Mouse (Mus musculus): ENCODE measurements around the gene Ptcd1. TPM values are rescaled to one million over a fixed set of nuclear protein-coding genes. Genes with fewer than 3 reads are reported as not detected.
A peak's percentile ranks its signal among the peaks of the same experiment; 100 is the strongest.

The Ptcd1 gene
- polyA plus RNA-seq, 1 experiment: 14.5 TPM

- no peaks in the 10 kb centered on the region for H3K27me3 ChIP-seq (ENCODE audit: control insufficient read depth, insufficient read depth, insufficient read length)
- peaks cover 86% of the 10 kb centered on the region for H3K36me3 ChIP-seq (ENCODE audit: control insufficient read depth, insufficient read depth)
- TF ChIP-seq USF1 (IDR thresholded peaks at IDR 0.05; ENCODE audit: low read depth) (no peak), CEBPB (IDR thresholded peaks at IDR 0.05; ENCODE audit: low read depth) (no peak), MYOG (IDR thresholded peaks at IDR 0.05; ENCODE audit: control insufficient read depth, extremely low read depth, insufficient read length) (no peak), FOSL1 (IDR thresholded peaks at IDR 0.05; ENCODE audit: insufficient read depth, low read length, poor library complexity, severe bottlenecking) (no peak), MAX (IDR thresholded peaks at IDR 0.05) (no peak), CTCF (IDR thresholded peaks at IDR 0.05; ENCODE audit: control insufficient read depth, insufficient read depth, insufficient read length) (no peak), MYOD1 (IDR thresholded peaks at IDR 0.05; ENCODE audit: control insufficient read depth, insufficient read length, low read depth) (no peak)
- H3K79me2 ChIP-seq (ENCODE audit: control insufficient read depth, insufficient read depth): peaks cover 11% of the 10 kb centered on the region
- H3ac ChIP-seq (ENCODE audit: control insufficient read depth, insufficient read length, low read depth): no peak overlapping the region
- H3K79me3 ChIP-seq (ENCODE audit: low read depth): peaks cover 2% of the 10 kb centered on the region
- no peak overlapping the region for H3K4me3 ChIP-seq (ENCODE audit: insufficient read depth, poor library complexity, severe bottlenecking)
Measured at GRCm38 (mm10) chr5:145129124-145129523, 37.8 kb downstream of the Ptcd1 start.

- no peak for TF ChIP-seq CTCF (IDR thresholded peaks at IDR 0.05; ENCODE audit: control insufficient read depth, insufficient read depth, insufficient read length)
- TF ChIP-seq MYOD1 (IDR thresholded peaks at IDR 0.05; ENCODE audit: control insufficient read depth, insufficient read length, low read depth): no peak
- TF ChIP-seq MAX (IDR thresholded peaks at IDR 0.05): no peak
- TF ChIP-seq MYOG (IDR thresholded peaks at IDR 0.05; ENCODE audit: control insufficient read depth, extremely low read depth, insufficient read length): no peak
- peaks cover 11% of the 10 kb centered on the region for H3K79me2 ChIP-seq (ENCODE audit: control insufficient read depth, insufficient read depth)
- H3K36me3 ChIP-seq (ENCODE audit: control insufficient read depth, insufficient read depth): peaks cover 84% of the 10 kb centered on the region
- no peaks in the 10 kb centered on the region for H3K27me3 ChIP-seq (ENCODE audit: control insufficient read depth, insufficient read depth, insufficient read length)
- H3K79me3 ChIP-seq (ENCODE audit: low read depth): peaks cover 5% of the 10 kb centered on the region
- H3K4me3 ChIP-seq (ENCODE audit: insufficient read depth, poor library complexity, severe bottlenecking): no peak overlapping the region
- H3ac ChIP-seq (ENCODE audit: control insufficient read depth, insufficient read length, low read depth): no peak overlapping the region
Measured at GRCm38 (mm10) chr5:145126580-145126979, 40.3 kb downstream of the Ptcd1 start.

- Histone ChIP-seq H3ac (ENCODE audit: control insufficient read depth, insufficient read length, low read depth) (no peak overlapping the region), H3K79me2 (ENCODE audit: control insufficient read depth, insufficient read depth) (peaks cover 43% of the 10 kb centered on the region), H3K79me3 (ENCODE audit: low read depth) (peaks cover 35% of the 10 kb centered on the region), H3K4me3 (ENCODE audit: insufficient read depth, poor library complexity, severe bottlenecking) (no peak overlapping the region), H3K27me3 (ENCODE audit: control insufficient read depth, insufficient read depth, insufficient read length) (no peaks in the 10 kb centered on the region), H3K36me3 (ENCODE audit: control insufficient read depth, insufficient read depth) (peaks cover 84% of the 10 kb centered on the region)
- no peak for TF ChIP-seq MYOG (IDR thresholded peaks at IDR 0.05; ENCODE audit: control insufficient read depth, extremely low read depth, insufficient read length)
- no peak for TF ChIP-seq CTCF (IDR thresholded peaks at IDR 0.05; ENCODE audit: control insufficient read depth, insufficient read depth, insufficient read length)
- no peak for TF ChIP-seq CEBPB (IDR thresholded peaks at IDR 0.05; ENCODE audit: low read depth)
- no peak for TF ChIP-seq MYOD1 (IDR thresholded peaks at IDR 0.05; ENCODE audit: control insufficient read depth, insufficient read length, low read depth)
- no peak for TF ChIP-seq MAX (IDR thresholded peaks at IDR 0.05)
- TF ChIP-seq FOSL1 (IDR thresholded peaks at IDR 0.05; ENCODE audit: insufficient read depth, low read length, poor library complexity, severe bottlenecking): no peak
- no peak for TF ChIP-seq USF1 (IDR thresholded peaks at IDR 0.05; ENCODE audit: low read depth)
Measured at GRCm38 (mm10) chr5:145123396-145123795, 43.5 kb downstream of the Ptcd1 start.

GRCm38 (mm10) chr5:145120921-145121320, 46.0 kb downstream of the Ptcd1 start:
- H3K79me3 ChIP-seq (ENCODE audit: low read depth): peaks cover 53% of the 10 kb centered on the region
- peaks cover 72% of the 10 kb centered on the region for H3K36me3 ChIP-seq (ENCODE audit: control insufficient read depth, insufficient read depth)
- no peak for TF ChIP-seq CEBPB (IDR thresholded peaks at IDR 0.05; ENCODE audit: low read depth)
- TF ChIP-seq MYOG (IDR thresholded peaks at IDR 0.05; ENCODE audit: control insufficient read depth, extremely low read depth, insufficient read length): no peak
- no peak for TF ChIP-seq USF1 (IDR thresholded peaks at IDR 0.05; ENCODE audit: low read depth)
- no peak for TF ChIP-seq MAX (IDR thresholded peaks at IDR 0.05)
- TF ChIP-seq MYOD1 (IDR thresholded peaks at IDR 0.05; ENCODE audit: control insufficient read depth, insufficient read length, low read depth): no peak
- no peak for TF ChIP-seq FOSL1 (IDR thresholded peaks at IDR 0.05; ENCODE audit: insufficient read depth, low read length, poor library complexity, severe bottlenecking)
- TF ChIP-seq CTCF (IDR thresholded peaks at IDR 0.05; ENCODE audit: control insufficient read depth, insufficient read depth, insufficient read length): no peak
- H3K4me3 ChIP-seq (ENCODE audit: insufficient read depth, poor library complexity, severe bottlenecking): no peak overlapping the region
- H3K79me2 ChIP-seq (ENCODE audit: control insufficient read depth, insufficient read depth): peaks cover 68% of the 10 kb centered on the region
- no peak overlapping the region for H3ac ChIP-seq (ENCODE audit: control insufficient read depth, insufficient read length, low read depth)
- no peaks in the 10 kb centered on the region for H3K27me3 ChIP-seq (ENCODE audit: control insufficient read depth, insufficient read depth, insufficient read length)

- H3K79me2 ChIP-seq (ENCODE audit: control insufficient read depth, insufficient read depth): peaks cover 83% of the 10 kb centered on the region
- H3ac ChIP-seq (ENCODE audit: control insufficient read depth, insufficient read length, low read depth): no peak overlapping the region
- peak; percentile 52 for TF ChIP-seq USF1 (IDR thresholded peaks at IDR 0.05; ENCODE audit: low read depth)
- TF ChIP-seq FOSL1 (IDR thresholded peaks at IDR 0.05; ENCODE audit: insufficient read depth, low read length, poor library complexity, severe bottlenecking): no peak
- TF ChIP-seq CTCF (IDR thresholded peaks at IDR 0.05; ENCODE audit: control insufficient read depth, insufficient read depth, insufficient read length): peak; percentile 15
- peaks cover 68% of the 10 kb centered on the region for H3K79me3 ChIP-seq (ENCODE audit: low read depth)
- H3K36me3 ChIP-seq (ENCODE audit: control insufficient read depth, insufficient read depth): peaks cover 61% of the 10 kb centered on the region
- no peaks in the 10 kb centered on the region for H3K27me3 ChIP-seq (ENCODE audit: control insufficient read depth, insufficient read depth, insufficient read length)
- H3K4me3 ChIP-seq (ENCODE audit: insufficient read depth, poor library complexity, severe bottlenecking): no peak overlapping the region
Measured at GRCm38 (mm10) chr5:145119385-145119784, 47.5 kb downstream of the Ptcd1 start.

- H3K27me3 ChIP-seq (ENCODE audit: control insufficient read depth, insufficient read depth, insufficient read length): no peaks in the 10 kb centered on the region
- peaks cover 52% of the 10 kb centered on the region for H3K36me3 ChIP-seq (ENCODE audit: control insufficient read depth, insufficient read depth)
- no peak overlapping the region for H3ac ChIP-seq (ENCODE audit: control insufficient read depth, insufficient read length, low read depth)
- H3K4me3 ChIP-seq (ENCODE audit: insufficient read depth, poor library complexity, severe bottlenecking): no peak overlapping the region
- H3K79me3 ChIP-seq (ENCODE audit: low read depth): peaks cover 68% of the 10 kb centered on the region
- TF ChIP-seq CTCF (IDR thresholded peaks at IDR 0.05; ENCODE audit: control insufficient read depth, insufficient read depth, insufficient read length) (no peak), MYOD1 (IDR thresholded peaks at IDR 0.05; ENCODE audit: control insufficient read depth, insufficient read length, low read depth) (no peak), CEBPB (IDR thresholded peaks at IDR 0.05; ENCODE audit: low read depth) (no peak), MAX (IDR thresholded peaks at IDR 0.05) (no peak), USF1 (IDR thresholded peaks at IDR 0.05; ENCODE audit: low read depth) (no peak), MYOG (IDR thresholded peaks at IDR 0.05; ENCODE audit: control insufficient read depth, extremely low read depth, insufficient read length) (no peak), FOSL1 (IDR thresholded peaks at IDR 0.05; ENCODE audit: insufficient read depth, low read length, poor library complexity, severe bottlenecking) (no peak)
- peaks cover 88% of the 10 kb centered on the region for H3K79me2 ChIP-seq (ENCODE audit: control insufficient read depth, insufficient read depth)
Measured at GRCm38 (mm10) chr5:145118461-145118860, 48.4 kb downstream of the Ptcd1 start.

Measured in C2C12 (cell line).